23 mouse cellular contexts compared by ENCODE assay signal in the genomic region with DNA sequence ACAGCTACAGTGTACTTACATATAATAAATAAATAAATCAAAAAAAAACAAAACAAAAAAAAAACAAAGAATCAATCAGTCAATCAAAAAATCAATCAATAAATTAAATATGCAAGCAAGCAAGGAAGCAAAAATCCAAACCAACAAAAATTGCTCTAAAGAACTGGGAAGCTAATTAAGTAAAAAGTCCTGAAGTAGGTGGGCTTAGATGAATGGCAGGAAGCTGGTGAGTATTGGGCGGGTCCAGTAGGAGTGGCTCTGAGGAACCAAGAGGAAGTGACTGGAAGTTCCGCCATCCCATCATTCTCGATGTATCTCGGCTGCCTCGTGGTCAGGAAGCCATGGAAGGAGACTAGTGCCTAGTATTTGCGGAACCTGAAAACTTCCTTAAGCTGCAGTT. TPM values are rescaled to one million over a fixed set of nuclear protein-coding genes. Genes with fewer than 3 reads are reported as not detected.
"Had no signal": no experiment of that assay in that cellular context is flagged by ENCODE, and none has a peak within 500 bp of the region (broad histone marks: within the 10 kb centered on the region; RNA-seq: fewer than 3 reads in every experiment).

A gene (plus strand): TSS at position 301 of the 400 bp plus-strand sequence.

RNA-seq across cellular contexts. Expression of the gene that starts here (rescaled TPM):
- total RNA-seq: left cerebral cortex, postnatal 10 days; left cerebral cortex, postnatal 25 days; left cerebral cortex, postnatal 36 days; left cerebral cortex, postnatal 4 days; liver, adult 2 months; megakaryocyte, adult 5-6 weeks; megakaryocyte-erythroid progenitor cell, adult 5-6 weeks; midbrain, postnatal 0 days; monocyte, adult 5-6 weeks had no signal
- polyA plus RNA-seq: limb, embryonic 10.5 days; limb, embryonic 11.5 days; limb, embryonic 12.5 days; limb, embryonic 13.5 days; limb, embryonic 14.5 days; liver, adult 2 months; liver, postnatal 0 days; lung, adult 2 months; lung, postnatal 0 days; macrophage; midbrain, embryonic 10.5 days; midbrain, embryonic 12.5 days; midbrain, embryonic 15.5 days; midbrain, embryonic 16.5 days; midbrain, postnatal 0 days; neural tube, embryonic 12.5 days had no signal
